Mouse (Mus musculus) small intestine, adult 2 months (tissue): ENCODE results near the gene Lclat1. TPM values are rescaled to one million over a fixed set of nuclear protein-coding genes. Genes with fewer than 3 reads are reported as not detected.
"Not testable (repeated sequence)": the region's sequence is repeated elsewhere in the genome, so short reads cannot be mapped to it uniquely, and the experiment has no call there.

ENCODE experiments used
- H3K27ac ChIP-seq: fragments of 200-500 bp; 2 replicates; pipeline ENCODE4 v1.5.1; 2012; ENCODE audit warnings: low read depth, low read length, control low read depth, inconsistent platforms; ENCODE audit not compliant: insufficient read depth
- H3K27me3 ChIP-seq: fragments of 200-500 bp; 2 replicates; pipeline ENCODE4 v1.6.1; 2012; ENCODE audit warnings: mild to moderate bottlenecking, moderate library complexity, low read length, inconsistent platforms; ENCODE audit not compliant: control insufficient read depth, insufficient read depth
- H3K36me3 ChIP-seq: fragments of 200-500 bp; 2 replicates; pipeline ENCODE4 v1.6.1; 2012; ENCODE audit warnings: mild to moderate bottlenecking, low read length, control low read depth, inconsistent platforms; ENCODE audit not compliant: control insufficient read depth, insufficient read depth
- H3K4me1 ChIP-seq: fragments of 200-500 bp; 2 replicates; pipeline ENCODE4 v1.6.1; 2012; ENCODE audit warnings: low read length, inconsistent platforms, mixed read lengths; ENCODE audit not compliant: control insufficient read depth, insufficient read depth, insufficient read length
- H3K4me3 ChIP-seq: fragments of 200-500 bp; 2 replicates; pipeline ENCODE4 v1.5.1; 2012; ENCODE audit warnings: low read depth, mild to moderate bottlenecking, control low read depth, inconsistent platforms, low read length, moderate library complexity
- CTCF ChIP-seq: fragments of 200-500 bp; IDR thresholded peaks from 2 replicates; pipeline ENCODE4 v1.5.1; 2012; ENCODE audit warnings: low read depth, mild to moderate bottlenecking, control low read depth, inconsistent platforms, low read length, moderate library complexity, mixed read lengths; ENCODE audit not compliant: insufficient replicate concordance, insufficient read length; ENCODE audit errors: extremely low read depth
- POLR2A ChIP-seq: fragments of 200-500 bp; IDR thresholded peaks from 2 replicates; pipeline ENCODE4 v1.6.1; 2012; ENCODE audit warnings: low read depth, mild to moderate bottlenecking, control low read depth, inconsistent platforms, low read length, moderate library complexity
- WGBS: fragments of 180-500 bp; shearing (Covaris S2); methylation state at CpG from one replicate; pipeline ENCODE4 v1.1.7; 2018; 5-methylcytosine and 5-hydroxymethylcytosine counted together
- polyA plus RNA-seq: library from polyadenylated mRNA; depleted of rRNA; stranded (reverse); fragments of >200 nt; gene quantifications from 2 replicates; pipeline ENCODE4 v1.2.3, GENCODE M21; 2012

Gene Lclat1
- polyA plus RNA-seq, 1 experiment, result 7.1 TPM

DNA sequence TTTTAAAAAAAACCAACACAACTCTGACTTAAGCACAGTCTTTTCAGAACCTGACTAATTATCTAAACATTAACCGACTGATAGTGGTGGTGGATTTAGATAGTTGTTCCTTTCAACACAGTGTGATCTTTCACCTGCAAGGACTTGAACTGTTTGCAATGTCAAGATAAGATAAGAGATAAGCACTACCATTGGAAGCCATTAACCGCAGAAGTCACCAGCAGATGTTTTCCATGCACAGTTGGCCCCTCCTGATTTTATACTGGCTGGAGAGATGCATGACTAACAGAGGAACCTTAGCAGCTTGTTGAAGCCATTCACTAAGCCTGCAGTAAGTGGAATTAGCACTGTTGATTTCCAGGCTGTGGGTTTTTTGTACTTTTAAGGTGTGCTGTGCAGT, 34.7 kb downstream of the Lclat1 start:
- WGBS, result 10% methylated on average over 2 of the region's 2 CpGs
- Histone ChIP-seq H3K27me3 (no peaks in the 10 kb centered on the region), H3K27ac (peak overlapping the region; percentile 74), H3K36me3 (peaks cover 2% of the 10 kb centered on the region; the same call in 1 of the 2 replicates), H3K4me1 (peaks cover 9% of the 10 kb centered on the region), H3K4me3 (no peak overlapping the region)
- TF ChIP-seq POLR2A (no peak), CTCF (no peak)

DNA sequence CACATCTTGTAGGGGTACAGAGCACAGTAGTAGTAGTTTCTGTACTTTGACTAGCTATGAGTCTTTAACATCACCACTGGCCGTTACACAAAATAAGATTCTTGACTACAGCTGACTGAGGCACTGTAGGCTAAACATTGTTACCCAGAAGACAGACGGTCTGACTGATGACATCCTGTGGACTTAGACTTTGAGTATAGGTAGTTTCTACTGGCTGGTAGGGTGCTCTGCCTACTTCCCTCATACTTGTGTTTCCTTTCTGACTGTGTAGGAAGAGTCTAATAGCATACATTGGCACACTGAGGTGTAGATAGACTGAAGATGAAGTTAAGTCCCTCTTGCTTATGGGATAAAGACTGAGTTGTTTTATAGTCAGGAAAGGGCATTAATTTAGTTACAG, 37.6 kb downstream of the Lclat1 start:
- 95% methylated on average over 2 of the region's 2 CpGs for WGBS
- no peak overlapping the region for H3K4me3 ChIP-seq
- no peaks in the 10 kb centered on the region for H3K27me3 ChIP-seq
- no peak overlapping the region for H3K27ac ChIP-seq
- peaks cover 2% of the 10 kb centered on the region; the same call in 1 of the 2 replicates for H3K36me3 ChIP-seq
- no peak for TF ChIP-seq POLR2A
- TF ChIP-seq CTCF, result no peak
- H3K4me1 ChIP-seq, result peaks cover 9% of the 10 kb centered on the region

DNA sequence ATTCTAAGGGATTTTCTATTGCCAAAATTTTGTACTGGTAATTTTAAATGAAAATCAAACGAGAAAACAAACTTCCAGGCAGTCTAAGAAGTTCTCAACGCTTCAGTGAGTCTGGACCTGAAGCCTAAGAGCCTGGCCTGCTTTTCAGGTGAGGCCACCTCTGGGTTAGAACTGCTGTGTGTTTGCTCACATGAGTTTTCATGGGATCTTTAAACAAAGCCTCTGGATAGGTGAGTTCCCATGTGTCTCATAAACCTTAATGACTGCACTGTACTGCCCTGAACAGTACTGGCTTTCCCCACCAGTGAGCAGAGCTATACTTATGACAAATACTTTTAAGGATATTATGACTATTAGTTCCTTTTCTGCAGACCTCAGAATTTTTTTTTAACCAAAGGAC, 40.8 kb downstream of the Lclat1 start:
- Histone ChIP-seq H3K27me3 (no peaks in the 10 kb centered on the region), H3K4me1 (no peaks in the 10 kb centered on the region), H3K36me3 (peaks cover 2% of the 10 kb centered on the region; the same call in 1 of the 2 replicates), H3K4me3 (no peak overlapping the region), H3K27ac (no peak overlapping the region)
- WGBS, result 75% methylated on average over 2 of the region's 2 CpGs
- TF ChIP-seq POLR2A, result no peak

DNA sequence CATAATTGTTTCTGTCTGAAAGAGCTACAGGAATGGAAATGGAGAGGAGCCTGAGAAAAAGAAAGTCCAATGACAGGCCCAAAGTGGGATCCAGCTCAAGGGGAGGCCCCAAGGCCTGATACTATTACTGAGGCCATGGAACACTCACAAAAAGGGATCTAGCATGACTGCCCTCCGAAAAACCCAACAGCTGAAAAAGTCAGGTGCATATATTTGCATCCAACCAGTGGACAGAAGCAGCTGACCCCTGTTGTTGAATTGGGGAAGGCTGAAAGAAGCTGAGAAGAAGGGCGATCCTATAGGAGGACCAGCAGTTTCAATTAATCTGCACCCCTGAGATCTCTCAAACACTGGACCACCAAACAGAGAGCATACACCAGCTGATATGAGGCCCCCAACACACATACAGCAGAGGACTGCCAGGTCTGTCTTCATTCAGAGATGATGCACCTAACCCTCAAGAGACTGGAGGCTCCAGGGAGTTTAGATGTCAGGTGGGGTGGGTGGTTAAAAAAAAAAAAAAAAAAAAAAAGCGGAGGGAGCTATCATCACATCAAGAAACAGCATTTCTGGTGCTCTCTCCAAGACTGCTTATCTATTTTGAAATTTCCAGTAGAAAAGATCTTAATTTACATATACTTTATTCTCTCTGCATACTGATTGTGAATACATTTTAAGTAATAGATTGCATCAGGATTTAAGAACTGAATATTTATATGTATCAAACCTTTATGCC, 45.2 kb downstream of the Lclat1 start:
- H3K36me3 ChIP-seq, H3K4me3 ChIP-seq, H3K4me1 ChIP-seq, H3K27me3 ChIP-seq, H3K27ac ChIP-seq: not testable (repeated sequence)
- WGBS, result 95% methylated on average over 3 of the region's 3 CpGs

DNA sequence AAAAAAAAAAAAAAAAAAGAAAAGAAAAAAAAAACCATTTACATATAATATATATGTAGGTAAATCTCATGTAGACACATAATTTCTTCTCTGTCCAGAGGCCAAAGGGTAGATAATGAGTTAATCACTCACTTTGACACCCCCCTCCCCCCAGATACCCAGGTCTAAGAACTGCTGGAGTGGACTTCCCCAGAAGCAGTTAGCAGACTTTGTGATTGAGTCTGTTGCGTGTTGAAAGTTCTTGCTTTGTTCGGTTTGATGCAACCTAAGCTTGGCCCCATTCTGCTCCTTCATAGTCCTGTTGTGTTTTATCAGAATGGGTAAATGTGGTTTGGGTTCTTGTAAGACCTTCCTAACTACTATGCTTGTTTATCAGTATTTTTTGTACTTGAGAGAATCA, 45.9 kb downstream of the Lclat1 start:
- 76% methylated on average over 2 of the region's 2 CpGs for WGBS
- no peaks in the 10 kb centered on the region for H3K27me3 ChIP-seq
- no peaks in the 10 kb centered on the region for H3K36me3 ChIP-seq

DNA sequence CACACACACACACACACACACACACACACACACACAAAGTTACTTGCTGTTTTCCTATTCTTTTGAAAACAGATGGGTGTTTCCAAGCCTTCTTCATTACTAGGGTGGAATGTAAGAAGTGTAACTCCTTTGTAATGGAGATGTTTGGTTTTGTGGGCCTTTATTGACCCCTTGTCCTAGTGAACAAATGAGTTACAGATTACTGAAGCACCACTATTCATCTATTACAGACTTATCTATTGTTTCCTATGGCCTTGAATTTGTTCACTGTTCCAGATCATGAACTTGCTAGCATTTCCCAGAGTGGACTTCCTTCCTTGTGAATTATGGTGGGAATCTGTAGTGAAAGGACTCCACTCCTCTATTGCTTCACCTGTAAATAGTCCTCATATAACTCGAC, 48.8 kb downstream of the Lclat1 start:
- TF ChIP-seq CTCF (no peak), POLR2A (no peak)
- 63% methylated on average over 1 of the region's 1 CpGs for WGBS
- Histone ChIP-seq H3K27me3 (no peaks in the 10 kb centered on the region), H3K36me3 (no peaks in the 10 kb centered on the region), H3K4me3 (no peak overlapping the region), H3K27ac (no peak overlapping the region), H3K4me1 (no peaks in the 10 kb centered on the region)

More for the DNA sequence above, 45.9 kb downstream of the Lclat1 start:
- no peak overlapping the region for H3K4me3 ChIP-seq
- no peak for TF ChIP-seq CTCF
- TF ChIP-seq POLR2A, result no peak
- no peak overlapping the region for H3K27ac ChIP-seq
- H3K4me1 ChIP-seq, result no peaks in the 10 kb centered on the region

DNA sequence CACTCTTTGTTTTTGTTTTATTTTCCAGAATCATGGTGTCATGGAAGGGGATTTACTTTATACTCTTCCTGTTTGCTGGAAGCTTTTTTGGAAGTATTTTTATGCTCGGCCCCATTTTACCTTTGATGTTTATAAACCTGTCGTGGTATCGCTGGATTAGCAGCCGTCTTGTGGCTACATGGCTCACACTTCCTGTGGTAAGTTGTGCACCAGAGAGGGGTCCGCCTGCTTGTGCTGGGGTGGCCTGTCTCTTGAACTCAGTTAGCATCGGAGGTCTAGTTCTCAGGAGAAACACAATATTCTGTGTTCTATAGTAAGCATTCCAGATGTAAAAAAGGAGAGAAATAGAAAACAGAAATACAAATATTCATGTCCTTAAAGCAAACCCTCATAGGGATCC, 54.0 kb downstream of the Lclat1 start:
- H3K4me3 ChIP-seq, result no peak overlapping the region
- peaks cover 9% of the 10 kb centered on the region; the same call in 1 of the 2 replicates for H3K36me3 ChIP-seq
- H3K27ac ChIP-seq, result no peak overlapping the region
- no peaks in the 10 kb centered on the region for H3K27me3 ChIP-seq
- TF ChIP-seq CTCF (no peak), POLR2A (no peak)
- H3K4me1 ChIP-seq, result no peaks in the 10 kb centered on the region
- 80% methylated on average over 6 of the region's 6 CpGs for WGBS
